Mouse (Mus musculus) midbrain, embryonic 15.5 days (tissue): Measurements from ENCODE around the gene Scn1b. TPM values are rescaled to one million over a fixed set of nuclear protein-coding genes. Genes with fewer than 3 reads are reported as not detected.

ENCODE experiments used
- ATAC-seq: fragments of 200-750 bp; cut with Nextera tagmentation; replicated peaks from 2 replicates; pipeline ENCODE4 v1.8.0; 2017; ENCODE audit warnings: moderate TSS enrichment
- H3K27ac ChIP-seq: fragments of 300-500 bp; sonication (generic); 2 replicates; pipeline ENCODE4 v1.5.1; 2015; ENCODE audit warnings: mild to moderate bottlenecking, inconsistent platforms
- H3K27me3 ChIP-seq: fragments of 300-500 bp; sonication (generic); replicated peaks from 2 replicates; pipeline ENCODE4 v1.6.1; 2015; ENCODE audit warnings: inconsistent platforms
- H3K36me3 ChIP-seq: fragments of 300-500 bp; sonication (generic); replicated peaks from 2 replicates; pipeline ENCODE4 v1.6.1; 2015; ENCODE audit warnings: inconsistent platforms
- H3K4me1 ChIP-seq: fragments of 300-500 bp; sonication (generic); 2 replicates; pipeline ENCODE4 v1.6.1; 2015; ENCODE audit warnings: inconsistent platforms
- H3K4me2 ChIP-seq: fragments of 300-500 bp; sonication (generic); 2 replicates; pipeline ENCODE4 v1.6.1; 2015; ENCODE audit warnings: inconsistent platforms, mild to moderate bottlenecking, moderate library complexity
- H3K4me3 ChIP-seq: fragments of 300-500 bp; sonication (generic); 2 replicates; pipeline ENCODE4 v1.5.1; 2015; ENCODE audit warnings: mild to moderate bottlenecking, inconsistent platforms
- H3K9ac ChIP-seq: fragments of 300-500 bp; sonication (generic); 2 replicates; pipeline ENCODE4 v1.6.1; 2015; ENCODE audit warnings: mild to moderate bottlenecking, inconsistent platforms
- H3K9me3 ChIP-seq: fragments of 300-500 bp; sonication (generic); 2 replicates; pipeline ENCODE4 v1.6.1; 2016; ENCODE audit warnings: inconsistent platforms
- WGBS: fragments of 180-500 bp; shearing (Covaris S2); methylation state at CpG from one replicate; pipeline ENCODE4 v1.1.7; 2015; ENCODE audit warnings: mixed read lengths; 5-methylcytosine and 5-hydroxymethylcytosine counted together
- polyA plus RNA-seq: library from polyadenylated mRNA; unstranded; fragments of >200 nt; fragmentation: Nextera tagmentation; extraction: Ambion mirVana; gene quantifications from 2 replicates; pipeline ENCODE4 v1.2.1, GENCODE M21; 2015

Gene Scn1b
- polyA plus RNA-seq, 1 experiment from 2014 or later: 9.2 TPM

- 90% methylated on average over 16 of the region's 16 CpGs for WGBS
- H3K36me3 ChIP-seq: no peaks in the 10 kb centered on the region
- H3K4me3 ChIP-seq: no peak overlapping the region
- no peak overlapping the region for H3K9ac ChIP-seq
- no peak overlapping the region for H3K27ac ChIP-seq
- H3K4me1 ChIP-seq: peaks cover 19% of the 10 kb centered on the region
- no peak overlapping the region for H3K4me2 ChIP-seq
- H3K9me3 ChIP-seq: no peaks in the 10 kb centered on the region
- ATAC-seq: no peak
- H3K27me3 ChIP-seq: peaks cover 19% of the 10 kb centered on the region
These were observed 3.9 kb downstream of the Scn1b start for GRCm38 (mm10) chr7:31122641-31123631.

GRCm38 (mm10) chr7:31119556-31119955, 7.2 kb downstream of the Scn1b start:
- Histone ChIP-seq H3K36me3 (no peaks in the 10 kb centered on the region), H3K9me3 (no peaks in the 10 kb centered on the region), H3K9ac (no peak overlapping the region), H3K4me1 (no peaks in the 10 kb centered on the region), H3K27me3 (peaks cover 5% of the 10 kb centered on the region; the same call in 1 of the 2 replicates), H3K4me3 (no peak overlapping the region), H3K27ac (no peak overlapping the region), H3K4me2 (no peak overlapping the region)
- ATAC-seq: no peak
- WGBS: 83% methylated on average over 5 of the region's 5 CpGs

GRCm38 (mm10) chr7:31118486-31118885, 8.3 kb downstream of the Scn1b start:
- H3K9me3 ChIP-seq: no peaks in the 10 kb centered on the region
- no peak overlapping the region for H3K4me2 ChIP-seq
- no peak overlapping the region for H3K27ac ChIP-seq
- WGBS: 80% methylated on average over 7 of the region's 7 CpGs
- peaks cover 3% of the 10 kb centered on the region; the same call in 1 of the 2 replicates for H3K27me3 ChIP-seq
- H3K4me1 ChIP-seq: no peaks in the 10 kb centered on the region
- H3K36me3 ChIP-seq: no peaks in the 10 kb centered on the region
- H3K9ac ChIP-seq: no peak overlapping the region
- H3K4me3 ChIP-seq: no peak overlapping the region
- no peak for ATAC-seq

- Histone ChIP-seq H3K4me1 (no peaks in the 10 kb centered on the region), H3K9ac (no peak overlapping the region), H3K4me2 (no peak overlapping the region), H3K27ac (no peak overlapping the region), H3K9me3 (no peaks in the 10 kb centered on the region), H3K27me3 (peaks cover 3% of the 10 kb centered on the region; the same call in 1 of the 2 replicates), H3K36me3 (no peaks in the 10 kb centered on the region), H3K4me3 (no peak overlapping the region)
- ATAC-seq: no peak
- WGBS: 86% methylated on average over 11 of the region's 11 CpGs
These were observed 9.3 kb downstream of the Scn1b start for GRCm38 (mm10) chr7:31117465-31117864.

GRCm38 (mm10) chr7:31116721-31117145, 10.1 kb downstream of the Scn1b start:
- Histone ChIP-seq H3K9ac (no peak overlapping the region), H3K36me3 (no peaks in the 10 kb centered on the region), H3K9me3 (no peaks in the 10 kb centered on the region), H3K4me2 (no peak overlapping the region), H3K4me3 (no peak overlapping the region), H3K27ac (no peak overlapping the region), H3K27me3 (peaks cover 3% of the 10 kb centered on the region; the same call in 1 of the 2 replicates), H3K4me1 (no peaks in the 10 kb centered on the region)
- 39% methylated on average over 14 of the region's 16 CpGs for WGBS
- no peak for ATAC-seq

- WGBS: 42% methylated on average over 17 of the region's 17 CpGs
- H3K4me1 ChIP-seq: no peaks in the 10 kb centered on the region
- no peak overlapping the region for H3K4me2 ChIP-seq
- no peak overlapping the region for H3K4me3 ChIP-seq
- H3K27me3 ChIP-seq: peaks cover 3% of the 10 kb centered on the region; the same call in 1 of the 2 replicates
- no peak overlapping the region for H3K27ac ChIP-seq
- H3K9ac ChIP-seq: no peak overlapping the region
- H3K36me3 ChIP-seq: no peaks in the 10 kb centered on the region
- ATAC-seq: no peak
- no peaks in the 10 kb centered on the region for H3K9me3 ChIP-seq
These were observed 11.2 kb downstream of the Scn1b start for GRCm38 (mm10) chr7:31115587-31116043.

GRCm38 (mm10) chr7:31115182-31115581, 11.6 kb downstream of the Scn1b start, which contains the start of gene Hpn:
Hpn (minus strand) TSS chr7:31115290.
- Histone ChIP-seq H3K9ac (no peak within 1 kb of the TSS), H3K36me3 (no peaks in the 10 kb centered on the region), H3K4me2 (no peak within 1 kb of the TSS), H3K27ac (no peak within 1 kb of the TSS), H3K9me3 (no peaks in the 10 kb centered on the region), H3K27me3 (peaks cover 3% of the 10 kb centered on the region; the same call in 1 of the 2 replicates), H3K4me1 (no peaks in the 10 kb centered on the region), H3K4me3 (no peak within 1 kb of the TSS)
- WGBS: 21% methylated on average over 15 of the region's 15 CpGs
- no peak for ATAC-seq

- Histone ChIP-seq H3K27me3 (peaks cover 3% of the 10 kb centered on the region; the same call in 1 of the 2 replicates), H3K4me1 (no peaks in the 10 kb centered on the region), H3K27ac (no peak overlapping the region), H3K36me3 (no peaks in the 10 kb centered on the region), H3K9ac (no peak overlapping the region), H3K4me2 (no peak overlapping the region), H3K9me3 (no peaks in the 10 kb centered on the region), H3K4me3 (no peak overlapping the region)
- 59% methylated on average over 10 of the region's 10 CpGs for WGBS
- no peak for ATAC-seq
These were observed 12.2 kb downstream of the Scn1b start for GRCm38 (mm10) chr7:31114646-31115045.

- no peaks in the 10 kb centered on the region for H3K4me1 ChIP-seq
- no peak overlapping the region for H3K9ac ChIP-seq
- H3K36me3 ChIP-seq: no peaks in the 10 kb centered on the region
- H3K27ac ChIP-seq: no peak overlapping the region
- H3K4me3 ChIP-seq: no peak overlapping the region
- no peak overlapping the region for H3K4me2 ChIP-seq
- peaks cover 3% of the 10 kb centered on the region; the same call in 1 of the 2 replicates for H3K27me3 ChIP-seq
- ATAC-seq: no peak
- WGBS: 81% methylated on average over 6 of the region's 6 CpGs
- no peaks in the 10 kb centered on the region for H3K9me3 ChIP-seq
These were observed 13.0 kb downstream of the Scn1b start for GRCm38 (mm10) chr7:31113800-31114199.

- WGBS: 21% methylated on average over 4 of the region's 4 CpGs
- no peak for ATAC-seq
- Histone ChIP-seq H3K4me2 (no peak overlapping the region), H3K27ac (no peak overlapping the region), H3K36me3 (no peaks in the 10 kb centered on the region), H3K27me3 (peaks cover 3% of the 10 kb centered on the region; the same call in 1 of the 2 replicates), H3K4me3 (no peak overlapping the region), H3K9ac (no peak overlapping the region), H3K4me1 (no peaks in the 10 kb centered on the region), H3K9me3 (no peaks in the 10 kb centered on the region)
These were observed 14.8 kb downstream of the Scn1b start for GRCm38 (mm10) chr7:31112036-31112435.

- H3K4me2 ChIP-seq: no peak overlapping the region
- no peaks in the 10 kb centered on the region for H3K36me3 ChIP-seq
- H3K4me1 ChIP-seq: no peaks in the 10 kb centered on the region
- ATAC-seq: no peak
- no peak overlapping the region for H3K4me3 ChIP-seq
- H3K27me3 ChIP-seq: peaks cover 2% of the 10 kb centered on the region; the same call in 1 of the 2 replicates
- H3K9ac ChIP-seq: no peak overlapping the region
- no peak overlapping the region for H3K27ac ChIP-seq
- no peaks in the 10 kb centered on the region for H3K9me3 ChIP-seq
- WGBS: 83% methylated on average over 15 of the region's 15 CpGs
These were observed 15.9 kb downstream of the Scn1b start for GRCm38 (mm10) chr7:31110861-31111385.

- Histone ChIP-seq H3K4me1 (no peaks in the 10 kb centered on the region), H3K9ac (no peak overlapping the region), H3K27me3 (no peaks in the 10 kb centered on the region), H3K4me2 (no peak overlapping the region), H3K27ac (no peak overlapping the region), H3K4me3 (no peak overlapping the region), H3K36me3 (no peaks in the 10 kb centered on the region), H3K9me3 (no peaks in the 10 kb centered on the region)
- 91% methylated on average over 5 of the region's 5 CpGs for WGBS
- no peak for ATAC-seq
These were observed 17.0 kb downstream of the Scn1b start for GRCm38 (mm10) chr7:31109796-31110195.
